Mouse (Mus musculus) kidney, postnatal 0 days (tissue): ENCODE measurements at regions not wholly inside any gene's neighbourhood (a gene's known extent, or its start where the extent isn't known, plus 50 kb on each side); places are given as distances from the start of the nearest gene placed in this dataset.

Source experiments
- ATAC-seq: fragments of 200-750 bp; cut with Nextera tagmentation; replicated peaks from 2 replicates; pipeline ENCODE4 v1.8.0; 2017; ENCODE audit warnings: low read depth, moderate number of reproducible peaks, moderate TSS enrichment, moderate library complexity; ENCODE audit not compliant: low FRiP score
- DNase-seq: peaks from one replicate; pipeline ENCODE4 v3.0.0-alpha.2; 2016; ENCODE audit warnings: low spot score
- H3K27ac ChIP-seq: fragments of 300-500 bp; sonication (generic); 2 replicates; pipeline ENCODE4 v1.5.1; 2014; ENCODE audit warnings: mild to moderate bottlenecking
- H3K27me3 ChIP-seq: fragments of 300-500 bp; sonication (generic); 2 replicates; pipeline ENCODE4 v1.6.1; 2014; ENCODE audit warnings: low read length, mixed read lengths; ENCODE audit not compliant: insufficient read depth
- H3K36me3 ChIP-seq: fragments of 300-500 bp; sonication (generic); 2 replicates; pipeline ENCODE4 v1.6.1; 2014; ENCODE audit warnings: low read length, mixed read lengths; ENCODE audit not compliant: insufficient read depth
- H3K4me1 ChIP-seq: fragments of 300-500 bp; sonication (generic); replicated peaks from 2 replicates; pipeline ENCODE4 v1.6.1; 2014; ENCODE audit warnings: antibody characterized with exemption, low read length, mixed read lengths; ENCODE audit not compliant: insufficient read depth
- H3K4me2 ChIP-seq: fragments of 300-500 bp; sonication (generic); 2 replicates; pipeline ENCODE4 v1.6.1; 2014; ENCODE audit warnings: mild to moderate bottlenecking, low read length, moderate library complexity, mixed read lengths
- H3K4me3 ChIP-seq: fragments of 300-500 bp; sonication (generic); replicated peaks from 2 replicates; pipeline ENCODE4 v1.5.1; 2014; ENCODE audit warnings: low read depth, low read length
- H3K9ac ChIP-seq: fragments of 300-500 bp; sonication (generic); 2 replicates; pipeline ENCODE4 v1.6.1; 2014; ENCODE audit warnings: low read depth, low read length
- H3K9me3 ChIP-seq: fragments of 300-500 bp; sonication (generic); replicated peaks from 2 replicates; pipeline ENCODE4 v1.6.1; 2016; ENCODE audit warnings: low read length, inconsistent platforms, mixed read lengths
- CTCF ChIP-seq: IDR thresholded peaks from 2 replicates; pipeline ENCODE4 v1.5.1; 2016; ENCODE audit warnings: antibody characterized with exemption, low read depth, mild to moderate bottlenecking, moderate library complexity
- WGBS: fragments of 180-500 bp; shearing (Covaris S2); extraction: QIAGEN DNeasy Blood & Tissue Kit; methylation state at CpG from one replicate; pipeline ENCODE4 v1.1.7; 2014; 5-methylcytosine and 5-hydroxymethylcytosine counted together

DNA sequence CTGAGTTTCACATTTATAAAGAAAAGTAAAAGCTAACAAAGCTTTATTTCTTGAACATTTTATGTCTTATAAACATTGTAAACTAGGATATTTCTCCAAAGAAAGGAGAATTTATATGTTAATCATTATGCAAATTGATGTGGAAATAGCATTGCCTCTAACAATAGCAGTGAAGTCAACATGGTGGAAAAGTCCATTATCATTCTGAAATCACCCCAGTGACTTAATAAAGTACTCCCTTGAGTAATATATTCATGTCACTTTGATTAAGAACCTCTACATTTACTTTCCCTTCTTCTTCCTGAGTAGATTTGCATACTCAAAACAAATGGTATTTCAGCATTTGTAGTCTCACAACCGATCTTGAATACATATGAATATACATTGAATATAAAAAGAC, 676.7 kb upstream of the Edil3 start:
- Histone ChIP-seq H3K36me3 (no peaks in the 10 kb centered on the region), H3K9ac (no peak overlapping the region), H3K4me3 (no peak overlapping the region), H3K4me2 (no peak overlapping the region), H3K27me3 (no peaks in the 10 kb centered on the region), H3K4me1 (no peaks in the 10 kb centered on the region), H3K9me3 (no peaks in the 10 kb centered on the region), H3K27ac (no peak overlapping the region)
- DNase-seq (no peak), ATAC-seq (no peak)
- TF ChIP-seq CTCF: no peak
- 75% methylated on average over 1 of the region's 1 CpGs for WGBS

DNA sequence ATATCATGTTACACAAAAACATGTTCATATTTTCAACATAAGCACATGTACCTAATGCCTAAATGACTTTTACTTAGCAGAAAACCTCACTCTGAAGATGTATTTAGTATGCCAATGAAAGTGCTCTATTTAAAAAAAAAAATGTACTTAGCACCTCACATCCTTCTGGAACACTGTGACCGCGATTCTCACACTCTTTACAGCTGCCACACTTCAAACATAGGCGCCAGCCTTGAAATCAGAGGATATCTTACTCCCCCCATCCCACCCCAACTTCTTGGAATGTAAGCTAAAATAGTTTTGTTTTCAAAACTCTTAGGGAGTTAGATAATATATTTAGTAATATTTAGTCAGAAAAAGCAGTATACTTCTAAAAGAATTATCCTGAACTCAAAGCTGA, 634.7 kb upstream of the Edil3 start:
- H3K4me3 ChIP-seq: no peak overlapping the region
- 73% methylated on average over 3 of the region's 3 CpGs for WGBS
- H3K4me1 ChIP-seq: no peaks in the 10 kb centered on the region
- ATAC-seq (no peak), DNase-seq (no peak)
- no peaks in the 10 kb centered on the region for H3K36me3 ChIP-seq
- H3K9ac ChIP-seq: no peak overlapping the region
- H3K27ac ChIP-seq: no peak overlapping the region
- no peaks in the 10 kb centered on the region for H3K9me3 ChIP-seq
- H3K4me2 ChIP-seq: no peak overlapping the region
- no peaks in the 10 kb centered on the region for H3K27me3 ChIP-seq
- no peak for TF ChIP-seq CTCF

- H3K4me2 ChIP-seq: no peak overlapping the region
- ATAC-seq: no peak; the same call in 1 of the 2 replicates
- DNase-seq: peak; percentile 2
- H3K9ac ChIP-seq: no peak overlapping the region
- TF ChIP-seq CTCF: no peak
- H3K4me1 ChIP-seq: no peaks in the 10 kb centered on the region
- H3K27me3 ChIP-seq: no peaks in the 10 kb centered on the region
- no peaks in the 10 kb centered on the region for H3K9me3 ChIP-seq
- H3K4me3 ChIP-seq: no peak overlapping the region
- H3K36me3 ChIP-seq: no peaks in the 10 kb centered on the region
- H3K27ac ChIP-seq: no peak overlapping the region
Measured at GRCm38 (mm10) chr13:88201717-88202323, 619.5 kb upstream of the Edil3 start.

- DNase-seq (no peak), ATAC-seq (no peak)
Measured at GRCm38 (mm10) chr13:88240448-88240847, 580.8 kb upstream of the Edil3 start.

More at GRCm38 (mm10) chr13:88240448-88240847, 580.8 kb upstream of the Edil3 start:
- Histone ChIP-seq H3K27me3 (no peaks in the 10 kb centered on the region), H3K4me1 (no peaks in the 10 kb centered on the region), H3K36me3 (no peaks in the 10 kb centered on the region), H3K4me3 (no peak overlapping the region), H3K9ac (no peak overlapping the region), H3K27ac (no peak overlapping the region), H3K4me2 (no peak overlapping the region), H3K9me3 (no peaks in the 10 kb centered on the region)
- no peak for TF ChIP-seq CTCF
